Mouse (Mus musculus): ENCODE results near the gene Plcd1.

Plcd1 gene

GRCm38 (mm10) chr9:119093419-119094295 is at the start of gene Plcd1:
Gene Plcd1 (minus strand): TSS chr9:119093502.
- DNase-seq: peak; percentile 88

- DNase-seq: no peak
Measured at GRCm38 (mm10) chr9:119142066-119142465, 48.8 kb upstream of the Plcd1 start.

GRCm38 (mm10) chr9:119138836-119139235 is 45.5 kb upstream of the Plcd1 start:
- DNase-seq: no peak

- DNase-seq: no peak
Measured at GRCm38 (mm10) chr9:119130692-119131091, 37.4 kb upstream of the Plcd1 start.

GRCm38 (mm10) chr9:119128436-119129181 is 35.3 kb upstream of the Plcd1 start:
- no peak for DNase-seq

GRCm38 (mm10) chr9:119122596-119123369 is 29.5 kb upstream of the Plcd1 start:
- DNase-seq: no peak

GRCm38 (mm10) chr9:119120168-119120560 is 26.9 kb upstream of the Plcd1 start:
- no peak for DNase-seq

GRCm38 (mm10) chr9:119119409-119120167 is 26.3 kb upstream of the Plcd1 start:
- no peak for DNase-seq

GRCm38 (mm10) chr9:119114911-119115310 is 21.6 kb upstream of the Plcd1 start:
- no peak for DNase-seq

GRCm38 (mm10) chr9:119110640-119111039 is 17.3 kb upstream of the Plcd1 start:
- no peak for DNase-seq

- DNase-seq: no peak
Measured at GRCm38 (mm10) chr9:119109685-119110353, 16.5 kb upstream of the Plcd1 start.

- DNase-seq: no peak
Measured at GRCm38 (mm10) chr9:119107566-119107965, 14.3 kb upstream of the Plcd1 start.

GRCm38 (mm10) chr9:119102783-119103113 is 9.4 kb upstream of the Plcd1 start:
- DNase-seq: no peak

GRCm38 (mm10) chr9:119101992-119102782 is 8.9 kb upstream of the Plcd1 start, which contains the start of gene Dlec1:
Gene Dlec1 (plus strand): TSS chr9:119102478.
- peak; percentile 70 for DNase-seq

GRCm38 (mm10) chr9:119100177-119100898 is 7.0 kb upstream of the Plcd1 start:
- no peak for DNase-seq

- no peak for DNase-seq
Measured at GRCm38 (mm10) chr9:119094462-119095109, 1.3 kb upstream of the Plcd1 start.

- DNase-seq: peak; percentile 34
Measured at GRCm38 (mm10) chr9:119092473-119093418, 556 bp downstream of the Plcd1 start.

GRCm38 (mm10) chr9:119091581-119092310 is 1.6 kb downstream of the Plcd1 start:
- DNase-seq: no peak
